Mouse (Mus musculus) E14TG2a.4 (cell line): Measurements from ENCODE around the gene Hoxb1.
A peak's percentile ranks its signal among the peaks of the same experiment; 100 is the strongest.

ENCODE experiments used
- H3K27me3 ChIP-seq: 2 replicates; pipeline ENCODE4 v1.6.1; 2014; ENCODE audit warnings: low read length, control low read depth; ENCODE audit not compliant: insufficient read depth
- H3K36me3 ChIP-seq: 2 replicates; pipeline ENCODE4 v1.6.1; 2014; ENCODE audit warnings: low read length, control low read depth; ENCODE audit not compliant: insufficient read depth
- H3K4me1 ChIP-seq: replicated peaks from 2 replicates; pipeline ENCODE4 v1.6.1; 2014; ENCODE audit warnings: low read depth, low read length, control low read depth
- H3K4me3 ChIP-seq: replicated peaks from 2 replicates; pipeline ENCODE4 v1.5.1; 2014; ENCODE audit warnings: mild to moderate bottlenecking, low read length
- H3K9me3 ChIP-seq: 2 replicates; pipeline ENCODE4 v1.6.1; 2014; ENCODE audit warnings: low read length, control low read depth
- CTCF ChIP-seq: conservative IDR thresholded peaks from 2 replicates; pipeline ENCODE4 v1.5.1; 2014; ENCODE audit warnings: low read length
- NANOG ChIP-seq: IDR thresholded peaks from 2 replicates; pipeline ENCODE4 v1.6.1; 2014; ENCODE audit warnings: borderline replicate concordance, low read length, mixed read lengths
- POU5F1 ChIP-seq: IDR thresholded peaks from 2 replicates; pipeline ENCODE4 v1.6.1; 2014; ENCODE audit warnings: low read length, borderline replicate concordance

Hoxb1 gene

DNA sequence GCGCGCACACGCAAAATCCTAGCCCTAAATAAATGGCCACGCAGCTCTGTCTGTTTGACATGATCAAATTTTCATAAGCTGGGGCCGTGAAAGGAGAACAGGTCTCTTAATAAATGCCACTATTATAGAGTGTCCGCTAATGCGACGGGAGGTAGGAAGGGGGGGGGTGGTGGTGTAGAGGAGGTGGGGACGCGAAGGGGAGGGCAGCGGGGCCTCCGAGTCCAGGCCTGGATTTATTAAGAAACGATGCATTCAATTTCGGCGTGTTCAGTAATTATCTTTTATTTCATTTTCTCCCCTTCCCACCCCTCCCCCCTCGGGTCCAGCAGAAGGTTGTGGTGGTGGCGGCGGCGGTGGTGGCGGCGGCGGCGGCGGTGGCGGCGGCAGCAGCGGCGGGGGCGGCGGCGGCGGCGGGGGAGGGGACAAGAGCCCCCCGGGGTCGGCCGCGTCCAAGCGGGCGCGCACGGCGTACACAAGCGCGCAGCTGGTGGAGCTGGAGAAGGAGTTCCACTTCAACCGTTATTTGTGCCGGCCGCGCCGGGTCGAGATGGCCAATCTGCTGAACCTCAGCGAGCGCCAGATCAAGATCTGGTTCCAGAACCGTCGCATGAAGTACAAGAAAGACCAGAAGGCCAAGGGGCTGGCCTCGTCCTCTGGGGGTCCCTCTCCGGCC is 20.2 kb upstream of the Hoxb1 start:
- H3K4me3 ChIP-seq: peak overlapping the region; percentile 66
- no peaks in the 10 kb centered on the region for H3K36me3 ChIP-seq
- TF ChIP-seq POU5F1 (no peak), CTCF (no peak), NANOG (no peak)
- H3K27me3 ChIP-seq: peaks cover 95% of the 10 kb centered on the region
- H3K4me1 ChIP-seq: peaks cover 46% of the 10 kb centered on the region
- H3K9me3 ChIP-seq: no peaks in the 10 kb centered on the region

DNA sequence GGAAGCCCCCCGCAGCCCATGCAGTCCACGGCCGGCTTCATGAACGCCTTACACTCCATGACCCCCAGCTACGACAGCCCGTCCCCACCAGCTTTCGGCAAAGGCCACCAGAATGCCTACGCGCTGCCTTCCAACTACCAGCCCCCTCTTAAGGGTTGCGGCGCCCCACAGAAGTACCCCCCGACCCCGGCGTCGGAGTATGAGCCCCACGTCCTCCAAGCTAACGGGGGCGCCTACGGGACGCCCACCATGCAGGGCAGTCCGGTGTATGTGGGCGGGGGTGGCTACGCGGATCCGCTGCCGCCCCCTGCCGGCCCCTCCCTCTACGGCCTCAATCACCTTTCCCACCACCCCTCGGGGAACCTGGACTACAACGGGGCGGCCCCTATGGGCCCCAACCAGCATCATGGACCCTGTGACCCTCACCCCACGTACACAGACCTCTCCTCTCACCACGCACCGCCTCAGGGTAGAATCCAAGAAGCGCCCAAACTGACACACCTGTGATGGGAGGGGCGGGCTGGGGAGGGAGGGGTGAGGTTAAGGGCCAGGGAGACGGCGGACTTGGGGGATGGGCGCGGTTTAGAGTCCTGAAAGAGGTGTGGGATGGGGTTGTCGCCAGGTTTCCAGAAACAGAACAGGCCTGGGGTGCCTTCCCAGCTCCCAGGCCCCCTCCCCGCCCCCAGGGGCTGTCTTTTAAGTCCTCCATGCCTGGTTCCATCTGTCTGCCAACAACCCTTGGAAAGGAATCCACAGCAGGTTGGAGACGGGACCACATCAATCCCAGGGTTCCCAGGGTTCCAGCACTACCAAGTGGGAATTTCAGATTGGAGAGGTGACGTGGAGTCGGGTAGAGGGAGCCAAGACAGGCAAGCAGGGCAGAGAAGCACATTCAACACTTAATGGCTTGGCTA is 19.4 kb upstream of the Hoxb1 start:
- 0 out of 2 replicates have a peak, but pooled peaks have one; percentile 42 for TF ChIP-seq NANOG
- no peak for TF ChIP-seq POU5F1
- no peaks in the 10 kb centered on the region for H3K36me3 ChIP-seq
- no peaks in the 10 kb centered on the region for H3K9me3 ChIP-seq
- peaks cover 95% of the 10 kb centered on the region for H3K27me3 ChIP-seq
- peaks cover 43% of the 10 kb centered on the region for H3K4me1 ChIP-seq
- peak overlapping the region; percentile 66 for H3K4me3 ChIP-seq

- no peaks in the 10 kb centered on the region for H3K9me3 ChIP-seq
- no peak for TF ChIP-seq POU5F1
- no peak for TF ChIP-seq CTCF
- TF ChIP-seq NANOG: no peak
- H3K36me3 ChIP-seq: no peaks in the 10 kb centered on the region
These were observed 18.5 kb upstream of the Hoxb1 start for GRCm38 (mm10) chr11:96346916-96347520.

GRCm38 (mm10) chr11:96347717-96348116 is 17.8 kb upstream of the Hoxb1 start:
- TF ChIP-seq CTCF: no peak
- TF ChIP-seq NANOG: no peak
- TF ChIP-seq POU5F1: no peak
- no peaks in the 10 kb centered on the region for H3K9me3 ChIP-seq
- peaks cover 95% of the 10 kb centered on the region for H3K27me3 ChIP-seq
- no peaks in the 10 kb centered on the region for H3K36me3 ChIP-seq
- no peak overlapping the region for H3K4me3 ChIP-seq
- peaks cover 46% of the 10 kb centered on the region for H3K4me1 ChIP-seq

More at GRCm38 (mm10) chr11:96346916-96347520, 18.5 kb upstream of the Hoxb1 start:
- H3K27me3 ChIP-seq: peaks cover 95% of the 10 kb centered on the region
- peaks cover 41% of the 10 kb centered on the region for H3K4me1 ChIP-seq
- no peak overlapping the region for H3K4me3 ChIP-seq

- H3K36me3 ChIP-seq: no peaks in the 10 kb centered on the region
- TF ChIP-seq POU5F1 (no peak), CTCF (no peak), NANOG (no peak)
- peaks cover 49% of the 10 kb centered on the region for H3K4me1 ChIP-seq
- H3K4me3 ChIP-seq: no peak overlapping the region
- H3K9me3 ChIP-seq: no peaks in the 10 kb centered on the region
- peaks cover 95% of the 10 kb centered on the region for H3K27me3 ChIP-seq
These were observed 17.2 kb upstream of the Hoxb1 start for GRCm38 (mm10) chr11:96348141-96348928.

DNA sequence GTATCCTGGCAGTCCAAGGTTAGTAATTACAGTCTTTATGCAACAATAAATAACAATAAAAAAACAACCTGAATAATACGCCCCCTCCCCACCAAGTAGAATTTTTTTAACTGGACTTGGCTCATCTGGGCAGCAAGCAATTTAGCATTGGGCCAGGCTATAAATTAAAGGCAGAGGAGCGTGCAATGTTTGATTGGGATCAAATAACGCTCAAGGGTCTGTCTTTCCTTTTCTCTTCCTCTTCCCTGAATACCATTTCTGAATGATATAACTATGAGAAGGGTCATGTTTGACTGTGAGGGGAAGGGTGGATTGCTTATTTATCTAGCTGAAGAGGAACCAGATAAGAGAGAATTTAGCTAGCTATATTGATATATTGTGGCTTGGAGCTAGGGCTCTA is 16.6 kb upstream of the Hoxb1 start:
- Histone ChIP-seq H3K4me3 (no peak overlapping the region), H3K9me3 (no peaks in the 10 kb centered on the region), H3K4me1 (peaks cover 51% of the 10 kb centered on the region), H3K36me3 (no peaks in the 10 kb centered on the region), H3K27me3 (peaks cover 93% of the 10 kb centered on the region)
- TF ChIP-seq POU5F1 (no peak), CTCF (no peak), NANOG (no peak)

- Histone ChIP-seq H3K9me3 (no peaks in the 10 kb centered on the region), H3K4me1 (peaks cover 51% of the 10 kb centered on the region), H3K4me3 (no peak overlapping the region), H3K36me3 (no peaks in the 10 kb centered on the region), H3K27me3 (peaks cover 93% of the 10 kb centered on the region)
- no peak for TF ChIP-seq NANOG
- no peak for TF ChIP-seq CTCF
- TF ChIP-seq POU5F1: no peak
These were observed 15.8 kb upstream of the Hoxb1 start for GRCm38 (mm10) chr11:96349491-96350340.
